Mouse (Mus musculus): ENCODE data around the gene Olfr938.

Olfr938 gene

DNA sequence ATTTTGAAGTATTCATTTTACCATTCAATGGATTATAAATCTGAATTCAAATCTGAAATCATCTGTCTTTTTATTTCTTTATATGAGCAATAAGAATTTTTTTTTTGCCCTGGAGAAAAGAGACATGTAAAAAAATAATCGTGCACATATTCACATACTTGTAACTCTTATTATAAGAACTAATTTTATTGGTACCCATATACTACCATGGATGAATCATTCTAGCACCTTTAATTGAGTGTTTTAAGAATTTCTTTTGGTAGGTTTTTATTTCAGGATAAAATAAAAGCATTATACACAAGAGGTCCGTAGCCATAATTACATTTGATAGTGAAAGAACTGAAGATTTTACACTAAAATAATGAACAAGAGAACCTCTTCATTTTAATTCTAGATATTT is at the start of gene Olfr938:
TSS of gene Olfr938 (minus strand) at position 101 of the 400 bp plus-strand sequence.
- 85% methylated on average over 2 of the region's 2 CpGs for WGBS

DNA sequence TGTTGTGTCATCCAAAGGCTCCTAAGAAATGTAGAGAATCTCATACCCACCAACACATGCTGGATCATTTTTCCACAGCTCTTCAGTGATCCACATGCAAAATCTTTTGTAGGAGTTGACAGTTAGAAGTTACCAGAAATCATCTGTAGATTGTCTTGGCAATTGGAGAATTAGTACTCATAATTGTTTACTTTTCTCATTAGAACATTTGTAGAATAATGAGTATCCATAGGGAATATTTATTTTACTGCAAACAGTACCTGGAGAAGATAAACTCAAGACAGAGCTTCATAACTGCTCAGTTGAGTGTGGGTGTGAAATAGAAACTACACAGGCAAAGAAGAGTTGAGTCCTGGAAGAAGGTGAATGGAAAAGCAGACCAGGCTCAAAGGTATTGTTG is 49.1 kb upstream of the Olfr938 start, which contains the start of gene Olfr27:
TSS of gene Olfr27 (plus strand) at position 301 of the 400 bp plus-strand sequence.

DNA sequence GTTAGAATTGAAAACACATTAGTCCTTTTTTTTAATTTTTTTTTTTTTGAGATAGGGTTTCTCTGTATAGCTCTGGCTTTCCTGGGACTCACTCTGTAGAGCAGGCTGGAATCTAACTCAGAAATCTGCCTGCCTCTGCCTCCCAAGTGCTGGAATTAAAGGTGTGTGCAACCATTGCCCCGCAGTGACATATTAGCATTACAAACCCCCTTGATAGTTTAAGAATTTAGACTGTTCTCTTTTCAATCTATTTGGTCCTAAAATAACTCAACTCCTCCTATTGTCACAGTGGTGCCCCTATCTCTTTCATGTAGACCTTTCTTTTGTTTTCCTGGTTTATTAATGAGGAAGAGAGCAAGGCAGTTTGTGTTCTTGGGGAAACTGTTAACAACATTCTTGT is 48.6 kb upstream of the Olfr938 start:
- WGBS: 78% methylated on average over 1 of the region's 1 CpGs

DNA sequence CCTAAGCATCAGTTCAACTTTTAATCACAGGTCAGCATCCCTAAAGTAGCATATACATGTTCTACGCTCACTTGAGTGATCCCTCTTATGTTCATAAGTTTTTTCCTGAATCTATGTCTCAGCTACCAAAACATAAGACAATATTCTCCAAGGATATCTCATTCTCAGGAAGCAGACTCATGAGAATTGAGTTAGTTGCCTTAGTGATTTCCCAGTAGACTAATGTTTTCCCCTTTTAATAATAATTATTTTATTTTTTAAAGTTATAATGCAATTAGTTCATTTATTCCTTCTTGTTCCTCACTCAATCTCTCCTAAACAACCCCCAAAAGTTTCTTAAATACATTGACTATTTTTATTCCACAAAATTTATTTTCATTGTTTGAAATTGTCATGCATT is 13.8 kb downstream of the Olfr938 start, which contains the start of gene Olfr937:
TSS of gene Olfr937 (minus strand) at position 101 of the 400 bp plus-strand sequence.
- WGBS: 81% methylated on average over 1 of the region's 1 CpGs

Data from cerebral cortex, adult 2 months (tissue).